Mouse (Mus musculus) megakaryocyte-erythroid progenitor cell, adult 5-6 weeks (primary cell): ENCODE results near the gene Gm14214. TPM values are rescaled to one million over a fixed set of nuclear protein-coding genes. Genes with fewer than 3 reads are reported as not detected.

Experiments
- ATAC-seq: replicated peaks from 2 replicates; pipeline ENCODE4 v1.8.0; 2016; ENCODE audit warnings: mild to moderate bottlenecking, inconsistent platforms; ENCODE audit not compliant: severe bottlenecking, poor library complexity, low FRiP score, low TSS enrichment
- total RNA-seq, 2 experiments: library from RNA; stranded (forward) in 1 of 2; stranded (reverse) in 1 of 2; fragments of 200-1000, 215-1000 nt in 1 of 2; fragments of >200 nt in 1 of 2; fragmentation: Nextera tagmentation in 1 of 2; gene quantifications; 2 replicates each; pipeline ENCODE4 v1.2.3; 2014 to 2017

Gm14214 gene
- total RNA-seq, 2 experiments from 2014 or later = not detected

DNA sequence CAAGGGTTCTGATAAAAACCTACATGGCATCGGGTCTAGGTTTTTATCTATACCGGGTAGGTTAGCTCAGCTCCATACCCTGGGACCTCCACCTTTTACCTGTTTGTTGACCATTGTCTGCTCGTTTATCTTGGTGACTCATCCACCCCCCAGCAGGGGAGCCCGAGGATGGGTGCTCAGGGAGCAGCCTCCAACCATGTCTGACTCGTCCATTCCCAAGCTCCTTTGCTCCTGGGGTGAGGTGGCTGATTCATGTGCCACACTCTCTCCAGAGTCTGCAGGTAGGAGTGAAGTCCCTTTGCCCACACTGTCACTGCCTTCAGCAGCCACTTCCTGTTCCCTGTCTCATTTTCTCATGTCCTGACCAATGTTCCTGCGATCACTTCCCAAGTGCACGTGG is 33.8 kb downstream of the Gm14214 start:
- no peak for ATAC-seq

DNA sequence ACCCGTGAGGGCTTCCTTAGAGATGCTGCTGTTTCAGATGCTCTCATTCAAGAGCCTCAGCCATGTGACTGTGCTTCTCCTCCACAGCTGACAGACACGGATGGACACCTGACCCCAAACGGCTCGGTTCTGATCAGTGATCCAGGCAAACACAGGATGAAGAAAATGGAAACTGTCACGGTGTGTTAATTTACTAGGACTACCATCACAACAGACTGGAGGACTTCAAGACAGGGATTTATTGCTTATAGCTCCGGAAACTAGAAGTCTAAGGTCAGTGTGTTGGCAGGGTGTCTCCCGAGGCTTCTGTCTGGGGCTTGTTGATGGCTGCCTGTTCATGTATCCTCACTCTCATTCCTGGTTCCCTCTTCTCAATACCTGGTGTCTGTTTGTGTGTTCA is 34.4 kb downstream of the Gm14214 start:
- ATAC-seq = no peak

DNA sequence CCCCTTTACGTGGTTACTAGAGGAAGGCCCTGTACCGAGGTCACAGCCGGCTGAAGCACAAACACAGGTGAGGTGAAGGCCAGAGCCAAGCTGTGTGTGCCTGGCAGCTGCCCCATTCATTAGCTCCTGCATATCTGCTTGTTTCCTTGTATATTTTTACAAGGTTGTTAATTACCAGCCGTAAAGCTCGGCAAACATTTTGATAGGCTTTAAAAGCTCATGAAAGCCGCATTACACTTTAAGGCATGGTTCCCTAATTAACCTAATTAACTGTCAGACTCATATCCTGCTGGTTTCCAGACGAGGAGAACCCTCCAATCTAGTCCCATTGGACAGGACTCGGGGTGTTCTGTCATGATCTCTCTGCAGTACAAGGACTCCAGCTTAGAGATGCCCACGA is 34.9 kb downstream of the Gm14214 start:
- no peak for ATAC-seq

DNA sequence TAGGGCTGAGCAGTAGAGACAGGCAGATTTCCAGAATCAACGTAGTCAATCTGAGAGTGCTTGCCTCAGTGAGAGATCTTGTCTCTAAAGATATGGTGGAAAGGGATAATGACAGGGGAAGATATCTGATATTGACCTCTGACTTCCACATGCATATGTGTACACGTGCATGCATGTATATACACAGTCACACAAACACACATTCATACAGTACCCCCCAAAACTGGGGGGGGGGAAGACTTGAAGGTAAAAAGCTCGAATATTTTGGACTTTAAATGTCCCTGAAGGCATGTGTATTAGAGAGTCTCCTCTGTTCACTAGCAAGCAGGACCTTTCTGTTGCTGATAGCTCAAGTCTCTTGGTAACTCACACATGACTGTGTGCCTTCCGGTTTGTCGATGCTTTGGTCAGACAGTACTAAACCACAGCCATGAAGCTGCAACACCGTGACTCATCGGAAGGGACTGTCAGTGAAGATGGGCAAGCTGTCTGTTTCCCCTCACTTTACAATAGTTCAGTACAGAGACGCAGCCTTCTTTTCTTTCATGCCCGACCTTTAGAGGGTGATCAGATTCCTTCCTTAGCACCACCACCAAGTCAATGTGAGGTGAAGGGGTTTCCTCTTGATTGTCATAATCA is 37.2 kb downstream of the Gm14214 start:
- 0 out of 2 replicates have a peak, but pooled peaks have one; percentile 45 for ATAC-seq

DNA sequence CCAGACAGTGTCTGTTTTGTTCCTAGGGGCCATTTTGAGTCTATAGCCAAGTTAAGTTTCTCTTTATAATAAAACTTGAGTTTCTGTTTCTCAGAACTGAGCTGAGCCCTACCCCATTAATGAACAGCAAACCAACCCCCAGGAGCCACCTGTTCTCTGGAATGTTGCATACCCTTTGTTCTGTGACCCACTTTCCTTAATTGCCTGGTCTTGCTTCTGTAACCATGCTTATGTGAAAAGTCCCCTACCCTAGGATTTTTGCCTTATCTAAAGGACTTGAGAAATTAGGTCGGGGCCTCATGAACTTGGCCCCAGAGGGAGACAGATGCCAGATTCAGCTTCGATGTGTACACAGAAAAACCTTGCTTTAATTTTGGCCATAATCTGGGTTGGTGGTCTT is 37.9 kb downstream of the Gm14214 start:
- ATAC-seq = no peak

DNA sequence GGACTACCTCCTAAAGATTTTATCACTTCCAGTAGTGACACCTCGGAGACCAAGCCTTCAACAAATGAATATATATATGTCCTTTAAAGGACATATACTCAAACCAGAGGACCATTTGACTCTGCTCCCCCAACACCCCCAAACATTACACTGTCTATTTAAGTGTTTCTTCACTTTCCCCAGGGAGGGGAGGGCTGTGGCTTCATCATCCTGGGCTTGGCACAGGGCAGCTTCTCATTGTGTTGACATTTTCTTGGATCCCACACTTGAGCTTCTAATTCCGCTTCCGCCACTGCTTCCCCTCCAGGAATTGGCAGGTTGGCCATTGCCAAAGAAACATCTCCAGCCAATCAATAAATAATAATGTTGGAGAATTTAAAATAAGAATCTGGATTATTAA is 39.0 kb downstream of the Gm14214 start:
- no peak for ATAC-seq

DNA sequence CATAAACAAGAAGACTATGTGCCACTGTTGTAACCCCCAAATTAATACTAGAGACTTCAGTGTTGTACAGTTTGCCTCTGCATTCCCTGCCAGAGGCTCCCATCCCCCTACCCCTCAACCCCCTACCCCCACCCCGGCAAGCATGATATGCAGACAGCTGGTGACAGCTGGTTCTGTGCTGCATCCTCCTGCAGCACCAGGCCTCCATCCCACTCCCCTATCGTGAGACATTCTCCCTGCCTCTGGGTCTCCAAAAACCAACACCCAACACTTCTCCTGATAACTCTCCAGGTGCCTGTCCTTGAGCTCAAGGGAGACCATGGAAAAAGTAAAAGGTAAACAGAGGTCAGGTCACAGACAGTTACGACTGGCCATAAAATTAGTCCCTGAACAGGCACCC is 40.1 kb downstream of the Gm14214 start:
- no peak for ATAC-seq

DNA sequence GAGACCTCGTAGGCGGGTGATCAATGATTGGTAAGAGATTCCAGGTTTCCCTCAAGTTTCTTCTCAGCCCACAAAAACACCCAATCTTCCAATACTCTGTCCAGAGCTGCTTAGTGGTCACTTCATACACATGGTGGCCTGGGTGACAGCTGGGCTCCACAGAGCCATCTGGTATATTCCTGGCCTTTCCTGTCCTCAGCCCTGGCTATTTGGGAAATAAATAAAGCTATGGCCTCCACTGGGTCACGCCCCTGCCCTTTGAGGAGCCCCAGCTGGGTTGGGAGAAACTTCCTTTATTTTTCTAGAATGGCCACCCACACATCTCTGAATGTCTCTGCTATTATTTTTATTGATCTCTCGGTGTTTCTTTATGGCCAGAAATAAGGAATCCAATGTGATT is 46.4 kb downstream of the Gm14214 start:
- ATAC-seq = no peak

DNA sequence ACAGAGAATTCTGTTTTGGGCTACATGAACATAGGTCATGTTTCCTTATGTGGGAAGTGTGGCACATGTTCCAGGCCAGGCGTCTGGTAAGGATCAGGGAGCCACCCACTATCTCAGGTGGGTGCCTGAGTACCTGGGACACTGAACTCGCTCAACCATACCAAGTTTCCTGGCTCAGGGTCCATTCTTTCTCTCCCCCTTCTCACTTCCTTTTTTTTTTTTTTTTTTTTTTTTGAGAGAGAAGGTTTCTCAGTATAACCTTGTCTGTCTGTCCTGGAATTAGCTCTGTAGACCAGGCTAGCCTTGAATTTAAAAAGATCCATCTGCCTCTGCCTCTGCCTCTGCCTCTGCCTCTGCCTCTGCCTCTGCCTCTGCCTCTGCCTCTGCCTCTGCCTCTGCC is 49.5 kb downstream of the Gm14214 start:
- no peak for ATAC-seq

Other genes starting within 250 kb of the Gm14214 start
- not detected in 2 replicates for gene 1700003F12Rik, start 222.9 kb downstream of the Gm14214 start, total RNA-seq (2014; fragmentation: Nextera tagmentation)
- gene 1700003F12Rik, start 222.9 kb downstream of the Gm14214 start, total RNA-seq (2017) = not detected in 2 replicates
- gene Actl10, start 218.3 kb downstream of the Gm14214 start, total RNA-seq (2014; fragmentation: Nextera tagmentation) = not detected in 2 replicates
- not detected in 2 replicates for gene Actl10, start 218.3 kb downstream of the Gm14214 start, total RNA-seq (2017)
- 3.1 and 6.1 TPM in 2 replicates for gene Necab3, start 211.1 kb downstream of the Gm14214 start, total RNA-seq (2014; fragmentation: Nextera tagmentation)
- gene Necab3, start 211.1 kb downstream of the Gm14214 start, total RNA-seq (2017) = 0.09 and 1.8 TPM in 2 replicates
- gene E2f1, start 200.1 kb downstream of the Gm14214 start, total RNA-seq (2014; fragmentation: Nextera tagmentation) = 25.3 and 26.1 TPM in 2 replicates
- 7.0 and 7.8 TPM in 2 replicates for gene E2f1, start 200.1 kb downstream of the Gm14214 start, total RNA-seq (2017)
- 17.3 and 18.1 TPM in 2 replicates for gene Pxmp4, start 166.3 kb downstream of the Gm14214 start, total RNA-seq (2014; fragmentation: Nextera tagmentation)
- 9.1 and 12.4 TPM in 2 replicates for gene Pxmp4, start 166.3 kb downstream of the Gm14214 start, total RNA-seq (2017)
- 5.1 and 7.1 TPM in 2 replicates for gene Zfp341, start 156.7 kb downstream of the Gm14214 start, total RNA-seq (2014; fragmentation: Nextera tagmentation)
- gene Zfp341, start 156.7 kb downstream of the Gm14214 start, total RNA-seq (2017) = 0.30 and 1.1 TPM in 2 replicates
- not detected in 2 replicates for gene 4930519P11Rik, start 156.6 kb downstream of the Gm14214 start, total RNA-seq (2014; fragmentation: Nextera tagmentation)
- gene 4930519P11Rik, start 156.6 kb downstream of the Gm14214 start, total RNA-seq (2017) = not detected in 2 replicates
- 79.5 and 118 TPM in 2 replicates for gene Chmp4b, start 118.3 kb downstream of the Gm14214 start, total RNA-seq (2014; fragmentation: Nextera tagmentation)
- 95.1 and 99.0 TPM in 2 replicates for gene Chmp4b, start 118.3 kb downstream of the Gm14214 start, total RNA-seq (2017)
- gene Raly, start 21.1 kb upstream of the Gm14214 start, total RNA-seq (2014; fragmentation: Nextera tagmentation) = 153 and 167 TPM in 2 replicates
- gene Raly, start 21.1 kb upstream of the Gm14214 start, total RNA-seq (2017) = 152 and 190 TPM in 2 replicates
- not detected in 2 replicates for gene a, start 21.4 kb upstream of the Gm14214 start, total RNA-seq (2014; fragmentation: Nextera tagmentation)
- not detected in 2 replicates for gene a, start 21.4 kb upstream of the Gm14214 start, total RNA-seq (2017)
- gene Eif2s2, start 122.9 kb upstream of the Gm14214 start, total RNA-seq (2014; fragmentation: Nextera tagmentation) = 172 and 189 TPM in 2 replicates
- gene Eif2s2, start 122.9 kb upstream of the Gm14214 start, total RNA-seq (2017) = 319 and 320 TPM in 2 replicates
- not detected in 2 replicates for gene Gm14226, start 248.2 kb upstream of the Gm14214 start, total RNA-seq (2014; fragmentation: Nextera tagmentation)
- gene Gm14226, start 248.2 kb upstream of the Gm14214 start, total RNA-seq (2017) = not detected in 2 replicates